In genomic region chr9:57647286-57648108, GRCm38 (mm10) we compare ENCODE assay signal across 17 mouse cellular contexts. TPM values are rescaled to one million over a fixed set of nuclear protein-coding genes. Genes with fewer than 3 reads are reported as not detected.
DNase-seq lines count a peak whose midpoint lies in the region; ATAC-seq and TF ChIP-seq lines count a peak whose summit lies in the region.
"Had no signal": no experiment of that assay in that cellular context is flagged by ENCODE, and none has a peak within 500 bp of the region (broad histone marks: within the 10 kb centered on the region; RNA-seq: fewer than 3 reads in every experiment).

No protein-coding gene starts in this region.

- H3K4me1 ChIP-seq in lung, embryonic 15.5 days = peaks cover 22% of the 10 kb centered on the region
- H3K4me1 ChIP-seq in bone marrow, adult 2 months (ENCODE audit: control insufficient read depth, insufficient read depth, low read length) = peaks cover 16% of the 10 kb centered on the region
- H3K4me1 ChIP-seq in liver, embryonic 16.5 days (ENCODE audit: control insufficient read depth, low read depth, low read length) = peaks cover 47% of the 10 kb centered on the region
- peaks cover 23% of the 10 kb centered on the region for H3K4me1 ChIP-seq in hindbrain, embryonic 16.5 days (ENCODE audit: control insufficient read depth, insufficient read depth, low read depth, low read length)

- H3K9me3 ChIP-seq in lung, embryonic 15.5 days = no peaks in the 10 kb centered on the region
- H3K9me3 ChIP-seq in liver, embryonic 16.5 days (replicated peaks; ENCODE audit: control insufficient read depth, low read length) = no peaks in the 10 kb centered on the region
- H3K9me3 ChIP-seq in hindbrain, embryonic 16.5 days (ENCODE audit: control insufficient read depth, low read length) = no peaks in the 10 kb centered on the region
- H3K9me3 ChIP-seq: embryonic facial prominence, embryonic 15.5 days; neural tube, embryonic 15.5 days had no signal

- 0 out of 2 replicates have a peak overlapping the region, but pooled peaks have one; percentile 9 for H3K27ac ChIP-seq in lung, embryonic 15.5 days
- H3K27ac ChIP-seq in bone marrow, adult 2 months (ENCODE audit: control insufficient read depth, insufficient read depth, low read depth, low read length, poor library complexity) = peak overlapping the region; percentile 94
- peak overlapping the region; percentile 76 for H3K27ac ChIP-seq in liver, embryonic 16.5 days (ENCODE audit: low read length)
- no peak overlapping the region for H3K27ac ChIP-seq in hindbrain, embryonic 16.5 days (ENCODE audit: low read depth, low read length)
- H3K27ac ChIP-seq: embryonic facial prominence, embryonic 15.5 days; neural tube, embryonic 15.5 days had no signal

- ATAC-seq in lung, embryonic 15.5 days (ENCODE audit: borderline replicate concordance, extremely low read depth, low FRiP score, low TSS enrichment) = no peak
- no peak for ATAC-seq in liver, embryonic 16.5 days (ENCODE audit: low read depth)
- no peak for ATAC-seq in hindbrain, embryonic 16.5 days
- ATAC-seq: forebrain, embryonic 14.5 days had no signal

- no peaks in the 10 kb centered on the region for H3K27me3 ChIP-seq in lung, embryonic 15.5 days
- no peaks in the 10 kb centered on the region for H3K27me3 ChIP-seq in liver, embryonic 16.5 days (ENCODE audit: control insufficient read depth, insufficient read depth, low read depth, low read length)
- H3K27me3 ChIP-seq in hindbrain, embryonic 16.5 days (replicated peaks; ENCODE audit: control insufficient read depth, insufficient read depth, low read length) = no peaks in the 10 kb centered on the region
- H3K27me3 ChIP-seq: embryonic facial prominence, embryonic 15.5 days; neural tube, embryonic 15.5 days had no signal

- no peak for TF ChIP-seq CTCF in bone marrow, adult 2 months (IDR thresholded peaks at IDR 0.05; ENCODE audit: control insufficient read depth, insufficient read depth, low read length)

- no peak overlapping the region for H3K4me2 ChIP-seq in lung, embryonic 15.5 days
- H3K4me2 ChIP-seq in liver, embryonic 16.5 days (ENCODE audit: low read depth, low read length) = 0 out of 2 replicates have a peak overlapping the region, but pooled peaks have one; percentile 14
- H3K4me2 ChIP-seq in hindbrain, embryonic 16.5 days (ENCODE audit: low read length) = no peak overlapping the region
- H3K4me2 ChIP-seq: embryonic facial prominence, embryonic 15.5 days; neural tube, embryonic 15.5 days had no signal

- WGBS in lung, embryonic 15.5 days = 58% methylated on average over 4 of the region's 4 CpGs
- 31% methylated on average over 4 of the region's 4 CpGs for WGBS in bone marrow, adult 2 months
- 16% methylated on average over 4 of the region's 4 CpGs for WGBS in liver, embryonic 16.5 days (ENCODE audit: insufficient replicate concordance)
- WGBS in hindbrain, embryonic 16.5 days = 74% methylated on average over 4 of the region's 4 CpGs

- no peak for TF ChIP-seq POLR2A in bone marrow, adult 2 months (IDR thresholded peaks at IDR 0.05; ENCODE audit: borderline replicate concordance, control insufficient read depth, low read depth, low read length)

- no peak overlapping the region for H3K4me3 ChIP-seq in lung, embryonic 15.5 days
- H3K4me3 ChIP-seq in bone marrow, adult 2 months (replicated peaks; ENCODE audit: control insufficient read depth, low read depth, low read length) = no peak overlapping the region
- no peak overlapping the region for H3K4me3 ChIP-seq in liver, embryonic 16.5 days (ENCODE audit: low read depth, low read length)
- H3K4me3 ChIP-seq in hindbrain, embryonic 16.5 days (ENCODE audit: low read length) = no peak overlapping the region
- H3K4me3 ChIP-seq: embryonic facial prominence, embryonic 15.5 days; neural tube, embryonic 15.5 days had no signal

- no peaks in the 10 kb centered on the region for H3K36me3 ChIP-seq in lung, embryonic 15.5 days
- H3K36me3 ChIP-seq in liver, embryonic 16.5 days (ENCODE audit: control insufficient read depth, insufficient read depth) = no peaks in the 10 kb centered on the region
- H3K36me3 ChIP-seq in hindbrain, embryonic 16.5 days (ENCODE audit: control insufficient read depth, insufficient read depth, low read length) = no peaks in the 10 kb centered on the region
- H3K36me3 ChIP-seq: embryonic facial prominence, embryonic 15.5 days; neural tube, embryonic 15.5 days had no signal

- H3K9ac ChIP-seq in lung, embryonic 15.5 days = no peak overlapping the region
- H3K9ac ChIP-seq in liver, embryonic 16.5 days (ENCODE audit: low read depth, low read length) = no peak overlapping the region
- H3K9ac ChIP-seq in hindbrain, embryonic 16.5 days (ENCODE audit: low read depth, low read length) = no peak overlapping the region
- H3K9ac ChIP-seq: embryonic facial prominence, embryonic 15.5 days; neural tube, embryonic 15.5 days had no signal

- no peak for DNase-seq in lung, adult 18-20 months
- DNase-seq in thymus, postnatal 36 days = peak; percentile 49 to 74
- no peak for DNase-seq in MN1 (ENCODE audit: low spot score)
- DNase-seq: adrenal gland, postnatal 25 days; cerebellum, postnatal 25 days; gastrocnemius, postnatal 25 days; kidney, adult 9 months; lung, postnatal 10 days; right cerebral cortex, postnatal 14 days had no signal

RNA-seq across cellular contexts. Expression of gene Csk, which starts 5.9 kb away (rescaled TPM):
- polyA plus RNA-seq in lung, embryonic 15.5 days (2015; fragmentation: Nextera tagmentation; extraction: Ambion mirVana) = 22.7 and 25.9 TPM in 2 replicates
- 45.4 and 99.8 TPM in 2 replicates for polyA plus RNA-seq in bone marrow, adult 2 months (2011; ENCODE audit: insufficient read depth, insufficient read length, low replicate concordance, missing spikeins)
- 13.3 and 13.5 TPM in 2 replicates for polyA plus RNA-seq in liver, embryonic 16.5 days (2015; fragmentation: Nextera tagmentation; extraction: Ambion mirVana)
- polyA plus RNA-seq in hindbrain, embryonic 16.5 days (2015; fragmentation: Nextera tagmentation; extraction: Ambion mirVana) = 49.0 and 58.4 TPM in 2 replicates

RNA-seq across cellular contexts. Expression of gene Lman1l, which starts 26.9 kb away (rescaled TPM):
- polyA plus RNA-seq in lung, embryonic 15.5 days (2015; fragmentation: Nextera tagmentation; extraction: Ambion mirVana) = not detected in 2 replicates
- polyA plus RNA-seq in bone marrow, adult 2 months (2011; ENCODE audit: insufficient read depth, insufficient read length, low replicate concordance, missing spikeins) = 0.65 TPM in 1 of 2 replicates, not detected in the other
- polyA plus RNA-seq in liver, embryonic 16.5 days (2015; fragmentation: Nextera tagmentation; extraction: Ambion mirVana) = not detected in 2 replicates
- polyA plus RNA-seq in hindbrain, embryonic 16.5 days (2015; fragmentation: Nextera tagmentation; extraction: Ambion mirVana) = not detected in 2 replicates
- polyA plus RNA-seq: embryonic facial prominence, embryonic 15.5 days; forebrain, embryonic 14.5 days; midbrain, postnatal 0 days; neural tube, embryonic 15.5 days had no signal

RNA-seq across cellular contexts. Expression of gene Cyp1a2, which starts 36.0 kb away (rescaled TPM):
- polyA plus RNA-seq in lung, embryonic 15.5 days (2015; fragmentation: Nextera tagmentation; extraction: Ambion mirVana) = not detected in 2 replicates
- 1.5 and 9.3 TPM in 2 replicates for polyA plus RNA-seq in bone marrow, adult 2 months (2011; ENCODE audit: insufficient read depth, insufficient read length, low replicate concordance, missing spikeins)
- 0.12 TPM in 2 replicates for polyA plus RNA-seq in liver, embryonic 16.5 days (2015; fragmentation: Nextera tagmentation; extraction: Ambion mirVana)
- not detected in 2 replicates for polyA plus RNA-seq in hindbrain, embryonic 16.5 days (2015; fragmentation: Nextera tagmentation; extraction: Ambion mirVana)
- polyA plus RNA-seq: embryonic facial prominence, embryonic 15.5 days; forebrain, embryonic 14.5 days; midbrain, postnatal 0 days; neural tube, embryonic 15.5 days had no signal

RNA-seq across cellular contexts. Expression of gene Cyp1a1, which starts 40.2 kb away (rescaled TPM):
- 0.11 and 0.14 TPM in 2 replicates for polyA plus RNA-seq in lung, embryonic 15.5 days (2015; fragmentation: Nextera tagmentation; extraction: Ambion mirVana)
- not detected in 2 replicates for polyA plus RNA-seq in bone marrow, adult 2 months (2011; ENCODE audit: insufficient read depth, insufficient read length, low replicate concordance, missing spikeins)
- polyA plus RNA-seq in liver, embryonic 16.5 days (2015; fragmentation: Nextera tagmentation; extraction: Ambion mirVana) = 0.05 and 0.07 TPM in 2 replicates
- polyA plus RNA-seq in hindbrain, embryonic 16.5 days (2015; fragmentation: Nextera tagmentation; extraction: Ambion mirVana) = 0.13 and 0.26 TPM in 2 replicates
- polyA plus RNA-seq: forebrain, embryonic 14.5 days had no signal

RNA-seq across cellular contexts. Expression of gene Cplx3, which starts 41.4 kb away (rescaled TPM):
- not detected in 2 replicates for polyA plus RNA-seq in lung, embryonic 15.5 days (2015; fragmentation: Nextera tagmentation; extraction: Ambion mirVana)
- not detected in 2 replicates for polyA plus RNA-seq in bone marrow, adult 2 months (2011; ENCODE audit: insufficient read depth, insufficient read length, low replicate concordance, missing spikeins)
- polyA plus RNA-seq in liver, embryonic 16.5 days (2015; fragmentation: Nextera tagmentation; extraction: Ambion mirVana) = not detected in 2 replicates
- 0.18 and 0.49 TPM in 2 replicates for polyA plus RNA-seq in hindbrain, embryonic 16.5 days (2015; fragmentation: Nextera tagmentation; extraction: Ambion mirVana)
- polyA plus RNA-seq: embryonic facial prominence, embryonic 15.5 days had no signal

Comparison
In these comparisons a context has a peak if more than half of its experiments do, and no peak if none do; other contexts are left out.
1. DNase-seq: peak in thymus, postnatal 36 days (2 of 2); none in lung, adult 18-20 months (0 of 2) and MN1 (single experiment).